In genomic region chr6:125110927-125111326, GRCm38 (mm10) we compare ENCODE assay signal across 9 mouse cellular contexts. TPM values are rescaled to one million over a fixed set of nuclear protein-coding genes. Genes with fewer than 3 reads are reported as not detected.
DNase-seq lines count a peak whose midpoint lies in the region; ATAC-seq and TF ChIP-seq lines count a peak whose summit lies in the region.
"Had no signal": no experiment of that assay in that cellular context is flagged by ENCODE, and none has a peak within 500 bp of the region (broad histone marks: within the 10 kb centered on the region; RNA-seq: fewer than 3 reads in every experiment).

No protein-coding gene starts in this region.

- H3K4me3 ChIP-seq in heart, embryonic 11.5 days (ENCODE audit: low read depth, low read length), result no peak overlapping the region
- no peak overlapping the region for H3K4me3 ChIP-seq in midbrain, embryonic 10.5 days
- no peak overlapping the region for H3K4me3 ChIP-seq in midbrain, embryonic 15.5 days
- H3K4me3 ChIP-seq: myocyte had no signal

- H3K4me1 ChIP-seq in heart, embryonic 11.5 days (ENCODE audit: control insufficient read depth, insufficient read depth, low read length), result no peaks in the 10 kb centered on the region
- no peaks in the 10 kb centered on the region for H3K4me1 ChIP-seq in midbrain, embryonic 10.5 days
- H3K4me1 ChIP-seq in midbrain, embryonic 15.5 days, result no peaks in the 10 kb centered on the region

- no peak for TF ChIP-seq POLR2A in brain, embryonic 14.5 days (IDR thresholded peaks at IDR 0.05; ENCODE audit: borderline replicate concordance, extremely low read depth, insufficient read depth, insufficient read length, poor library complexity, severe bottlenecking)

- no peak overlapping the region for H3K27ac ChIP-seq in heart, embryonic 11.5 days (ENCODE audit: low read depth, low read length)
- no peak overlapping the region for H3K27ac ChIP-seq in midbrain, embryonic 10.5 days (replicated peaks)
- no peak overlapping the region for H3K27ac ChIP-seq in midbrain, embryonic 15.5 days

- DNase-seq in heart, adult 11 months, result peak; percentile 90
- peak; percentile 50 for DNase-seq in midbrain, embryonic 10.5 days (ENCODE audit: low spot score)
- peak; percentile 67 for DNase-seq in brain, embryonic 14.5 days (ENCODE audit: low read depth)
- peak; percentile 74 for DNase-seq in kidney, postnatal 10 days
- DNase-seq in thymus, postnatal 14 days, result peak; percentile 65

- TF ChIP-seq CTCF in brain, embryonic 14.5 days (IDR thresholded peaks at IDR 0.05; ENCODE audit: borderline replicate concordance, extremely low read depth, insufficient read depth, insufficient read length), result peak; percentile 53; the same call in 1 of the 2 replicates

- no peaks in the 10 kb centered on the region for H3K27me3 ChIP-seq in heart, embryonic 11.5 days (ENCODE audit: control insufficient read depth, insufficient read depth, low read length)
- no peaks in the 10 kb centered on the region for H3K27me3 ChIP-seq in midbrain, embryonic 10.5 days (ENCODE audit: low read depth, poor library complexity, severe bottlenecking)
- H3K27me3 ChIP-seq in midbrain, embryonic 15.5 days (replicated peaks), result no peaks in the 10 kb centered on the region

- peaks cover 92% of the 10 kb centered on the region for H3K36me3 ChIP-seq in heart, embryonic 11.5 days (ENCODE audit: control insufficient read depth, insufficient read depth, low read length)
- H3K36me3 ChIP-seq in midbrain, embryonic 10.5 days, result peaks cover 100% of the 10 kb centered on the region
- peaks cover 86% of the 10 kb centered on the region for H3K36me3 ChIP-seq in midbrain, embryonic 15.5 days (replicated peaks)

- 91% methylated on average over 7 of the region's 7 CpGs for WGBS in heart, embryonic 11.5 days (ENCODE audit: insufficient replicate concordance)
- WGBS in midbrain, embryonic 10.5 days, result 94% methylated on average over 7 of the region's 7 CpGs
- 91% methylated on average over 7 of the region's 7 CpGs for WGBS in midbrain, embryonic 15.5 days

- no peak for ATAC-seq in heart, embryonic 11.5 days (replicated peaks; ENCODE audit: insufficient number of reproducible peaks, low FRiP score, low TSS enrichment)
- ATAC-seq in midbrain, embryonic 15.5 days (replicated peaks), result no peak
- ATAC-seq in activated CD4-positive, CD25-positive, alpha-beta regulatory T cell, adult 4 months, result no peak

- H3K9me3 ChIP-seq in heart, embryonic 11.5 days (replicated peaks; ENCODE audit: control insufficient read depth, low read length), result no peaks in the 10 kb centered on the region
- 0 out of 2 replicates have a peak, but pooled peaks cover 8% of the 10 kb centered on the region for H3K9me3 ChIP-seq in midbrain, embryonic 10.5 days (replicated peaks)
- no peaks in the 10 kb centered on the region for H3K9me3 ChIP-seq in midbrain, embryonic 15.5 days

- H3K9ac ChIP-seq in heart, embryonic 11.5 days (ENCODE audit: low read depth, low read length), result no peak overlapping the region
- H3K9ac ChIP-seq in midbrain, embryonic 15.5 days, result no peak overlapping the region

- H3K4me2 ChIP-seq in heart, embryonic 11.5 days, result no peak overlapping the region
- no peak overlapping the region for H3K4me2 ChIP-seq in midbrain, embryonic 15.5 days

RNA-seq across cellular contexts. Expression of gene Chd4, which starts 15.1 kb away (rescaled TPM):
- polyA plus RNA-seq in heart, embryonic 11.5 days (2014; fragmentation: Nextera tagmentation; extraction: Ambion mirVana), result 64.4 and 67.8 TPM in 2 replicates
- 90.7 and 103 TPM in 2 replicates for polyA plus RNA-seq in midbrain, embryonic 10.5 days (2016; fragmentation: Nextera tagmentation; extraction: Ambion mirVana)
- 105 and 125 TPM in 2 replicates for polyA plus RNA-seq in midbrain, embryonic 15.5 days (2015; fragmentation: Nextera tagmentation; extraction: Ambion mirVana)
- polyA plus RNA-seq in brain, embryonic 14.5 days (2012; rRNA removed), result 69.8 and 142 TPM in 2 replicates
- polyA plus RNA-seq in activated CD4-positive, CD25-positive, alpha-beta regulatory T cell, adult 4 months (2017; shearing (Covaris generic)), result 10 to 100 TPM; 49.4 to 66.6 TPM

RNA-seq across cellular contexts. Expression of gene Nop2, which starts 20.8 kb away (rescaled TPM):
- polyA plus RNA-seq in heart, embryonic 11.5 days (2014; fragmentation: Nextera tagmentation; extraction: Ambion mirVana), result 50.7 and 52.9 TPM in 2 replicates
- polyA plus RNA-seq in midbrain, embryonic 10.5 days (2016; fragmentation: Nextera tagmentation; extraction: Ambion mirVana), result 72.6 and 86.4 TPM in 2 replicates
- polyA plus RNA-seq in midbrain, embryonic 15.5 days (2015; fragmentation: Nextera tagmentation; extraction: Ambion mirVana), result 48.4 and 49.1 TPM in 2 replicates
- polyA plus RNA-seq in brain, embryonic 14.5 days (2012; rRNA removed), result 32.6 and 34.6 TPM in 2 replicates
- polyA plus RNA-seq in activated CD4-positive, CD25-positive, alpha-beta regulatory T cell, adult 4 months (2017; shearing (Covaris generic)), result 10 to 100 TPM; 40.6 to 50.3 TPM

RNA-seq across cellular contexts. Expression of gene Iffo1, which starts 34.1 kb away (rescaled TPM):
- 6.7 and 11.0 TPM in 2 replicates for polyA plus RNA-seq in heart, embryonic 11.5 days (2014; fragmentation: Nextera tagmentation; extraction: Ambion mirVana)
- 12.7 and 15.1 TPM in 2 replicates for polyA plus RNA-seq in midbrain, embryonic 10.5 days (2016; fragmentation: Nextera tagmentation; extraction: Ambion mirVana)
- polyA plus RNA-seq in midbrain, embryonic 15.5 days (2015; fragmentation: Nextera tagmentation; extraction: Ambion mirVana), result 22.0 and 23.3 TPM in 2 replicates
- 29.9 TPM in 2 replicates for polyA plus RNA-seq in brain, embryonic 14.5 days (2012; rRNA removed)
- polyA plus RNA-seq in activated CD4-positive, CD25-positive, alpha-beta regulatory T cell, adult 4 months (2017; shearing (Covaris generic)), result 10 to 100 TPM in 1 of 2 experiments, 1 to 10 TPM in 1; 6.9 to 13.3 TPM

RNA-seq across cellular contexts. Expression of gene Lpar5, which starts 43.2 kb away (rescaled TPM):
- polyA plus RNA-seq in heart, embryonic 11.5 days (2014; fragmentation: Nextera tagmentation; extraction: Ambion mirVana), result 0.27 TPM in 1 of 2 replicates, not detected in the other
- polyA plus RNA-seq in midbrain, embryonic 10.5 days (2016; fragmentation: Nextera tagmentation; extraction: Ambion mirVana), result 0.16 and 0.19 TPM in 2 replicates
- polyA plus RNA-seq in midbrain, embryonic 15.5 days (2015; fragmentation: Nextera tagmentation; extraction: Ambion mirVana), result 0.56 and 0.60 TPM in 2 replicates
- polyA plus RNA-seq in brain, embryonic 14.5 days (2012; rRNA removed), result 1.0 and 1.2 TPM in 2 replicates
- polyA plus RNA-seq in activated CD4-positive, CD25-positive, alpha-beta regulatory T cell, adult 4 months (2017; shearing (Covaris generic)), result 1 to 10 TPM; 8.6 to 9.5 TPM
- polyA plus RNA-seq: myocyte had no signal

RNA-seq across cellular contexts. Expression of gene Gapdh, which starts 55.3 kb away (rescaled TPM):
- polyA plus RNA-seq in heart, embryonic 11.5 days (2014; fragmentation: Nextera tagmentation; extraction: Ambion mirVana), result 4,443 and 4,472 TPM in 2 replicates
- 2,729 and 3,222 TPM in 2 replicates for polyA plus RNA-seq in midbrain, embryonic 10.5 days (2016; fragmentation: Nextera tagmentation; extraction: Ambion mirVana)
- 1,389 and 1,453 TPM in 2 replicates for polyA plus RNA-seq in midbrain, embryonic 15.5 days (2015; fragmentation: Nextera tagmentation; extraction: Ambion mirVana)
- polyA plus RNA-seq in brain, embryonic 14.5 days (2012; rRNA removed), result 2,343 and 3,527 TPM in 2 replicates
- polyA plus RNA-seq in activated CD4-positive, CD25-positive, alpha-beta regulatory T cell, adult 4 months (2017; shearing (Covaris generic)), result 100 to 1,000 TPM; 300 to 540 TPM
